ENCODE assay signal across 11 mouse cellular contexts in genomic region chr10:80017771-80018170, GRCm38 (mm10). TPM values are rescaled to one million over a fixed set of nuclear protein-coding genes. Genes with fewer than 3 reads are reported as not detected.
A peak's percentile ranks its signal among the peaks of the same experiment; 100 is the strongest.
DNase-seq lines count a peak whose midpoint lies in the region; ATAC-seq and TF ChIP-seq lines count a peak whose summit lies in the region.
"Had no signal": no experiment of that assay in that cellular context is flagged by ENCODE, and none has a peak within 500 bp of the region (broad histone marks: within the 10 kb centered on the region; RNA-seq: fewer than 3 reads in every experiment).

No protein-coding gene starts in this region.

- no peaks in the 10 kb centered on the region for H3K9me3 ChIP-seq in lung, postnatal 0 days (ENCODE audit: low read length)
- H3K9me3 ChIP-seq in liver, embryonic 12.5 days (replicated peaks) = no peaks in the 10 kb centered on the region
- no peaks in the 10 kb centered on the region for H3K9me3 ChIP-seq in forebrain, embryonic 16.5 days (ENCODE audit: control insufficient read depth, low read length)
- H3K9me3 ChIP-seq: neural tube, embryonic 15.5 days had no signal

- WGBS in lung, postnatal 0 days = 71% methylated on average over 14 of the region's 14 CpGs
- WGBS in liver, embryonic 12.5 days (ENCODE audit: insufficient replicate concordance) = 37% methylated on average over 14 of the region's 14 CpGs
- 80% methylated on average over 14 of the region's 14 CpGs for WGBS in forebrain, embryonic 16.5 days

- H3K4me2 ChIP-seq in lung, postnatal 0 days (replicated peaks; ENCODE audit: low read depth, low read length) = peak overlapping the region; percentile 23; the same call in 1 of the 2 replicates
- peak overlapping the region; percentile 82 for H3K4me2 ChIP-seq in liver, embryonic 12.5 days
- H3K4me2 ChIP-seq in forebrain, embryonic 16.5 days (ENCODE audit: low read length) = no peak overlapping the region
- H3K4me2 ChIP-seq: neural tube, embryonic 15.5 days had no signal

- H3K4me3 ChIP-seq in gastrocnemius, adult 2 months = peak overlapping the region; percentile 56
- H3K4me3 ChIP-seq in lung, postnatal 0 days (ENCODE audit: low read depth, low read length) = no peak overlapping the region
- peak overlapping the region; percentile 62 for H3K4me3 ChIP-seq in liver, embryonic 12.5 days
- no peak overlapping the region for H3K4me3 ChIP-seq in forebrain, embryonic 16.5 days (replicated peaks; ENCODE audit: low read length)
- H3K4me3 ChIP-seq: neural tube, embryonic 15.5 days had no signal

- intact Hi-C loops in gastrocnemius, adult 2 months (cut with DNase I) = no loop called here

- DNase-seq in gastrocnemius, adult 2 months = no peak
- DNase-seq in gastrocnemius, postnatal 4 days (ENCODE audit: low spot score in 2 of 2) = no peak
- DNase-seq in lung, postnatal 0 days (ENCODE audit: low spot score) = no peak
- DNase-seq in lung, postnatal 25 days (ENCODE audit: low spot score) = no peak
- peak; percentile 56 to 60 for DNase-seq in thymus, postnatal 10 days (ENCODE audit: low spot score in 2 of 2)
- DNase-seq in urinary bladder, postnatal 25 days (ENCODE audit: low spot score) = no peak
- DNase-seq: cerebellum, postnatal 25 days had no signal

- H3K27me3 ChIP-seq in lung, postnatal 0 days (replicated peaks; ENCODE audit: insufficient read depth, low read length) = peaks cover 7% of the 10 kb centered on the region; the same call in 1 of the 2 replicates
- H3K27me3 ChIP-seq in liver, embryonic 12.5 days (replicated peaks) = peaks cover 24% of the 10 kb centered on the region
- peaks cover 54% of the 10 kb centered on the region for H3K27me3 ChIP-seq in forebrain, embryonic 16.5 days (replicated peaks; ENCODE audit: control insufficient read depth, insufficient read depth, low read length)

- no peaks in the 10 kb centered on the region for H3K36me3 ChIP-seq in lung, postnatal 0 days (ENCODE audit: insufficient read depth, low read length)
- peaks cover 65% of the 10 kb centered on the region for H3K36me3 ChIP-seq in liver, embryonic 12.5 days
- no peaks in the 10 kb centered on the region for H3K36me3 ChIP-seq in forebrain, embryonic 16.5 days (ENCODE audit: control insufficient read depth, insufficient read depth)
- H3K36me3 ChIP-seq: neural tube, embryonic 15.5 days had no signal

- TF ChIP-seq EP300 in lung, postnatal 0 days (IDR thresholded peaks at IDR 0.05) = no peak

- no peak for TF ChIP-seq CTCF in gastrocnemius, adult 2 months (IDR thresholded peaks at IDR 0.05)
- TF ChIP-seq CTCF in lung, postnatal 0 days (IDR thresholded peaks at IDR 0.05) = no peak

- ATAC-seq in lung, postnatal 0 days = no peak
- no peak for ATAC-seq in liver, embryonic 12.5 days
- ATAC-seq in forebrain, embryonic 16.5 days = no peak

- H3K27ac ChIP-seq in gastrocnemius, adult 2 months = peak overlapping the region; percentile 25; the same call in 1 of the 2 replicates
- peak overlapping the region; percentile 87 for H3K27ac ChIP-seq in lung, postnatal 0 days (ENCODE audit: low read length)
- H3K27ac ChIP-seq in liver, embryonic 12.5 days = peak overlapping the region; percentile 85
- H3K27ac ChIP-seq in forebrain, embryonic 16.5 days (ENCODE audit: low read length) = no peak overlapping the region
- H3K27ac ChIP-seq: kidney, postnatal 0 days; neural tube, embryonic 15.5 days had no signal

- no peak overlapping the region for H3K9ac ChIP-seq in lung, postnatal 0 days (replicated peaks; ENCODE audit: low read depth)
- peak overlapping the region; percentile 70 for H3K9ac ChIP-seq in liver, embryonic 12.5 days
- H3K9ac ChIP-seq in forebrain, embryonic 16.5 days (replicated peaks; ENCODE audit: low read depth, low read length) = no peak overlapping the region
- H3K9ac ChIP-seq: neural tube, embryonic 15.5 days had no signal

- H3K4me1 ChIP-seq in lung, postnatal 0 days (ENCODE audit: insufficient read depth, low read depth, low read length) = peaks cover 20% of the 10 kb centered on the region
- peaks cover 69% of the 10 kb centered on the region for H3K4me1 ChIP-seq in liver, embryonic 12.5 days
- H3K4me1 ChIP-seq in forebrain, embryonic 16.5 days (replicated peaks; ENCODE audit: control insufficient read depth, insufficient read depth, low read length) = no peaks in the 10 kb centered on the region
- H3K4me1 ChIP-seq: neural tube, embryonic 15.5 days had no signal

RNA-seq across cellular contexts. Expression of gene Arhgap45, which starts 1.3 kb away (rescaled TPM):
- total RNA-seq in gastrocnemius, adult 2 months (2021) = 1 to 10 TPM in 1 of 2 experiments, under 1 TPM in 1; 0.97 to 1.4 TPM
- 1 to 10 TPM; 4.0 to 4.7 TPM for total RNA-seq in gastrocnemius, postnatal 4 days (2021)
- polyA plus RNA-seq in lung, postnatal 0 days (2015; fragmentation: Nextera tagmentation; extraction: Ambion mirVana) = 20.1 and 22.2 TPM in 2 replicates
- 22.3 and 22.8 TPM in 2 replicates for polyA plus RNA-seq in liver, embryonic 12.5 days (2016; fragmentation: Nextera tagmentation; extraction: Ambion mirVana)
- 1.2 and 1.8 TPM in 2 replicates for polyA plus RNA-seq in forebrain, embryonic 16.5 days (2015; fragmentation: Nextera tagmentation; extraction: Ambion mirVana)

RNA-seq across cellular contexts. Expression of gene Abca7, which starts 21.5 kb away (rescaled TPM):
- total RNA-seq in gastrocnemius, adult 2 months (2021) = 1 to 10 TPM; 6.7 to 7.2 TPM
- total RNA-seq in gastrocnemius, postnatal 4 days (2021) = 1 to 10 TPM; 4.8 to 4.9 TPM
- polyA plus RNA-seq in lung, postnatal 0 days (2015; fragmentation: Nextera tagmentation; extraction: Ambion mirVana) = 5.5 and 6.5 TPM in 2 replicates
- polyA plus RNA-seq in liver, embryonic 12.5 days (2016; fragmentation: Nextera tagmentation; extraction: Ambion mirVana) = 10.5 and 12.1 TPM in 2 replicates
- polyA plus RNA-seq in forebrain, embryonic 16.5 days (2015; fragmentation: Nextera tagmentation; extraction: Ambion mirVana) = 3.9 and 4.7 TPM in 2 replicates

RNA-seq across cellular contexts. Expression of gene Polr2e, which starts 21.8 kb away (rescaled TPM):
- 10 to 100 TPM; 42.0 to 50.9 TPM for total RNA-seq in gastrocnemius, adult 2 months (2021)
- total RNA-seq in gastrocnemius, postnatal 4 days (2021) = 10 to 100 TPM; 77.3 to 77.7 TPM
- 178 and 202 TPM in 2 replicates for polyA plus RNA-seq in lung, postnatal 0 days (2015; fragmentation: Nextera tagmentation; extraction: Ambion mirVana)
- polyA plus RNA-seq in liver, embryonic 12.5 days (2016; fragmentation: Nextera tagmentation; extraction: Ambion mirVana) = 142 and 147 TPM in 2 replicates
- polyA plus RNA-seq in forebrain, embryonic 16.5 days (2015; fragmentation: Nextera tagmentation; extraction: Ambion mirVana) = 173 and 178 TPM in 2 replicates

RNA-seq across cellular contexts. Expression of gene Gpx4, which starts 29.2 kb away (rescaled TPM):
- 100 to 1,000 TPM; 552 to 603 TPM for total RNA-seq in gastrocnemius, adult 2 months (2021)
- total RNA-seq in gastrocnemius, postnatal 4 days (2021) = 100 to 1,000 TPM; 339 to 434 TPM
- 1,058 and 1,082 TPM in 2 replicates for polyA plus RNA-seq in lung, postnatal 0 days (2015; fragmentation: Nextera tagmentation; extraction: Ambion mirVana)
- 682 and 685 TPM in 2 replicates for polyA plus RNA-seq in liver, embryonic 12.5 days (2016; fragmentation: Nextera tagmentation; extraction: Ambion mirVana)
- 443 and 475 TPM in 2 replicates for polyA plus RNA-seq in forebrain, embryonic 16.5 days (2015; fragmentation: Nextera tagmentation; extraction: Ambion mirVana)

RNA-seq across cellular contexts. Expression of gene Cnn2, which starts 29.4 kb away (rescaled TPM):
- total RNA-seq in gastrocnemius, adult 2 months (2021) = 1 to 10 TPM; 3.9 to 9.7 TPM
- total RNA-seq in gastrocnemius, postnatal 4 days (2021) = 10 to 100 TPM; 51.0 to 55.0 TPM
- 483 and 567 TPM in 2 replicates for polyA plus RNA-seq in lung, postnatal 0 days (2015; fragmentation: Nextera tagmentation; extraction: Ambion mirVana)
- 68.2 and 75.4 TPM in 2 replicates for polyA plus RNA-seq in liver, embryonic 12.5 days (2016; fragmentation: Nextera tagmentation; extraction: Ambion mirVana)
- polyA plus RNA-seq in forebrain, embryonic 16.5 days (2015; fragmentation: Nextera tagmentation; extraction: Ambion mirVana) = 30.5 and 31.3 TPM in 2 replicates

Comparison
In these comparisons a context has a peak if more than half of its experiments do, and no peak if none do; other contexts are left out.
1. DNase-seq: peak in thymus, postnatal 10 days (2 of 2); none in gastrocnemius, adult 2 months (single experiment), gastrocnemius, postnatal 4 days (0 of 2), lung, postnatal 0 days (single experiment), lung, postnatal 25 days (single experiment) and urinary bladder, postnatal 25 days (single experiment).
2. H3K4me3 ChIP-seq: peak in gastrocnemius, adult 2 months (single experiment) and liver, embryonic 12.5 days (single experiment); none in lung, postnatal 0 days (single experiment) and forebrain, embryonic 16.5 days (single experiment).